Mouse (Mus musculus) ES-E14 (cell line): Measurements from ENCODE around the gene Dhrs7.

ENCODE experiments used
- HCFC1 ChIP-seq: IDR thresholded peaks from 2 replicates; pipeline ENCODE4 v1.6.1; 2012; ENCODE audit warnings: low read length, inconsistent platforms, borderline replicate concordance; ENCODE audit not compliant: insufficient read depth
- MAFK ChIP-seq: IDR thresholded peaks from 2 replicates; pipeline ENCODE4 v1.6.1; 2014; ENCODE audit warnings: mild to moderate bottlenecking, low read depth, low read length, inconsistent platforms; ENCODE audit not compliant: insufficient read depth
- ZC3H11A ChIP-seq: IDR thresholded peaks from 2 replicates; pipeline ENCODE4 v1.6.1; 2012; ENCODE audit warnings: low read depth, mild to moderate bottlenecking, inconsistent platforms, low read length, borderline replicate concordance
- ZNF384 ChIP-seq: IDR thresholded peaks from 2 replicates; pipeline ENCODE4 v1.6.1; 2012; ENCODE audit warnings: low read depth, low read length, inconsistent platforms

DNA sequence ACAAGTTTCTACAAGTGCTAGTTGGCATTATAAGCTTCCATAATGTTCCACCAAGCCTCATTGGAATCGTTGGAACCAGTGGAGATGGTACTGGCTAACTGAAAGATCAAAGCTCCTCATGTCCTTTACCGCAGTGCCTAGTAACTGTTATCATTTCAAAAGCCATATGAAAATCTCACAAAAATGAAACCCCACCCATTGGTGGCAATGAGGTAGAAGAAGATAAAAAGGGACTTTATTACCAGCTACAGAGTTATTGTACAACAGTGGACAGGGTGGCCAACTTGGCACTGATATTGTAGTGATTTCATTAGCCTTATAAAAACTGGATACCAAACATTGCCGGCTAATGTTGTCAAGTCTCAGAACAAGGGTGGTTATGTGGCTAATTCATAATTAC lies 52.7 kb downstream of the Dhrs7 start:
- TF ChIP-seq MAFK (no peak), ZC3H11A (no peak), ZNF384 (no peak), HCFC1 (no peak)
